Mouse (Mus musculus) erythroblast, embryonic 14.5 days (primary cell): ENCODE results near the gene Tmem130.

Experiments used
- GATA1 ChIP-seq: IDR thresholded peaks from 2 replicates; pipeline ENCODE4 v1.6.1; 2012; ENCODE audit warnings: low read length, inconsistent platforms, mixed read lengths
- TAL1 ChIP-seq: IDR thresholded peaks from 3 replicates; pipeline ENCODE4 v1.6.1; 2012; ENCODE audit warnings: low read length, inconsistent platforms, mixed read lengths

DNA sequence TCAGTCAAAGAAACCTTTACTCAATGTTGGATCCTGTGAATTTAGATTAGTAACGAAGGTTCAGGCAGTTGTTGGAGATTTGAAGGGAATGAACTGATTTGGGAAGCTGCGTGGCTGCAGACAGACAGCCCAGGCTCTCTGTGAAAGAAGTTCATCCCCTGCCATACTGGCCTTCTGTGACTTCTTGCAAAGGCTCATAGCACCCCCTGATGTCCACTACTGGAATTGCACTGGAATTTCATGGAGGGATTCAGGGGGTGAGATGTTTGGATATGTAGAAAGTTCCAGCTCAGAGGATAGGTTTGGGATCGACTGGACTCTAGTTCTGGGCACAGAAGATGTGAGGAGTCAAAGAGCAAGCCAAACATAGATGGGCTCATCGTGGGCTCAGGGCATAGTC, 27.7 kb downstream of the Tmem130 start:
- TF ChIP-seq GATA1 = no peak
- TF ChIP-seq TAL1 = no peak
